Mouse (Mus musculus) neural tube, embryonic 14.5 days (tissue): Measurements from ENCODE around the gene Iqch. TPM values are rescaled to one million over a fixed set of nuclear protein-coding genes. Genes with fewer than 3 reads are reported as not detected.

Experiments
- ATAC-seq: fragments of 200-750 bp; cut with Nextera tagmentation; 2 replicates; pipeline ENCODE4 v1.8.0; 2017; ENCODE audit warnings: low read depth, mild to moderate bottlenecking, moderate TSS enrichment, moderate library complexity
- H3K27ac ChIP-seq: fragments of 300-500 bp; sonication (generic); 2 replicates; pipeline ENCODE4 v1.5.1; 2014; ENCODE audit warnings: low read depth, mild to moderate bottlenecking, control low read depth, low read length, moderate library complexity, mixed read lengths
- H3K27me3 ChIP-seq: fragments of 300-500 bp; sonication (generic); 2 replicates; pipeline ENCODE4 v1.6.1; 2014; ENCODE audit warnings: low read length; ENCODE audit not compliant: control insufficient read depth, insufficient read depth
- H3K36me3 ChIP-seq: fragments of 300-500 bp; sonication (generic); 2 replicates; pipeline ENCODE4 v1.6.1; 2014; ENCODE audit warnings: low read length, mixed read lengths; ENCODE audit not compliant: control insufficient read depth, insufficient read depth
- H3K4me1 ChIP-seq: fragments of 300-500 bp; sonication (generic); 2 replicates; pipeline ENCODE4 v1.6.1; 2014; ENCODE audit warnings: low read length; ENCODE audit not compliant: control insufficient read depth, insufficient read depth
- H3K4me2 ChIP-seq: fragments of 300-500 bp; sonication (generic); 2 replicates; pipeline ENCODE4 v1.6.1; 2014; ENCODE audit warnings: mild to moderate bottlenecking, low read depth, low read length, control low read depth
- H3K4me3 ChIP-seq: fragments of 300-500 bp; sonication (generic); 2 replicates; pipeline ENCODE4 v1.5.1; 2014; ENCODE audit warnings: low read depth, low read length, control low read depth, mixed read lengths
- H3K9ac ChIP-seq: fragments of 300-500 bp; sonication (generic); replicated peaks from 2 replicates; pipeline ENCODE4 v1.6.1; 2014; ENCODE audit warnings: low read depth, mild to moderate bottlenecking, control low read depth, low read length, mixed read lengths
- H3K9me3 ChIP-seq: fragments of 300-500 bp; sonication (generic); 2 replicates; pipeline ENCODE4 v1.6.1; 2016; ENCODE audit warnings: low read length; ENCODE audit not compliant: control insufficient read depth
- WGBS: fragments of 180-500 bp; shearing (Covaris S2); extraction: QIAGEN DNeasy Blood & Tissue Kit; methylation state at CpG from one replicate; pipeline ENCODE4 v1.1.7; 2014; 5-methylcytosine and 5-hydroxymethylcytosine counted together
- polyA plus RNA-seq: library from polyadenylated mRNA; unstranded; fragments of >200 nt; fragmentation: Nextera tagmentation; extraction: Ambion mirVana; gene quantifications from 2 replicates; pipeline ENCODE4 v1.2.1, GENCODE M21; 2014

Iqch gene
- polyA plus RNA-seq, 1 experiment from 2014 or later, result 0.16 TPM

GRCm38 (mm10) chr9:63608006-63608405 lies 5.7 kb upstream of the Iqch start:
- no peak for ATAC-seq
- Histone ChIP-seq H3K4me2 (no peak overlapping the region), H3K27me3 (no peaks in the 10 kb centered on the region), H3K36me3 (no peaks in the 10 kb centered on the region), H3K4me1 (peaks cover 23% of the 10 kb centered on the region), H3K9ac (no peak overlapping the region), H3K27ac (no peak overlapping the region), H3K4me3 (no peak overlapping the region), H3K9me3 (no peaks in the 10 kb centered on the region)
- WGBS, result 85% methylated on average over 6 of the region's 6 CpGs

GRCm38 (mm10) chr9:63606594-63606993 lies 4.3 kb upstream of the Iqch start:
- no peaks in the 10 kb centered on the region for H3K27me3 ChIP-seq
- no peak overlapping the region for H3K9ac ChIP-seq
- H3K4me1 ChIP-seq, result peaks cover 19% of the 10 kb centered on the region; the same call in 1 of the 2 replicates
- H3K36me3 ChIP-seq, result no peaks in the 10 kb centered on the region
- H3K4me2 ChIP-seq, result no peak overlapping the region
- H3K4me3 ChIP-seq, result no peak overlapping the region
- H3K27ac ChIP-seq, result no peak overlapping the region
- WGBS, result 73% methylated on average over 2 of the region's 2 CpGs
- no peak for ATAC-seq
- H3K9me3 ChIP-seq, result no peaks in the 10 kb centered on the region

GRCm38 (mm10) chr9:63603849-63604248 lies 1.6 kb upstream of the Iqch start:
- no peak for ATAC-seq
- Histone ChIP-seq H3K4me2 (peak overlapping the region; percentile 54; the same call in 1 of the 2 replicates), H3K4me3 (no peak overlapping the region; the same call in 1 of the 2 replicates), H3K9me3 (no peaks in the 10 kb centered on the region), H3K9ac (no peak overlapping the region), H3K4me1 (peaks cover 9% of the 10 kb centered on the region; the same call in 1 of the 2 replicates), H3K27me3 (no peaks in the 10 kb centered on the region), H3K36me3 (no peaks in the 10 kb centered on the region), H3K27ac (no peak overlapping the region)
- WGBS, result 66% methylated on average over 6 of the region's 6 CpGs

- Histone ChIP-seq H3K27me3 (no peaks in the 10 kb centered on the region), H3K4me1 (no peaks in the 10 kb centered on the region), H3K4me2 (no peak overlapping the region), H3K27ac (no peak overlapping the region), H3K4me3 (no peak overlapping the region), H3K9ac (no peak overlapping the region), H3K9me3 (no peaks in the 10 kb centered on the region), H3K36me3 (no peaks in the 10 kb centered on the region)
- WGBS, result 76% methylated on average over 9 of the region's 9 CpGs
- ATAC-seq, result no peak
These were observed 5.6 kb downstream of the Iqch start for GRCm38 (mm10) chr9:63596660-63597059.

DNA sequence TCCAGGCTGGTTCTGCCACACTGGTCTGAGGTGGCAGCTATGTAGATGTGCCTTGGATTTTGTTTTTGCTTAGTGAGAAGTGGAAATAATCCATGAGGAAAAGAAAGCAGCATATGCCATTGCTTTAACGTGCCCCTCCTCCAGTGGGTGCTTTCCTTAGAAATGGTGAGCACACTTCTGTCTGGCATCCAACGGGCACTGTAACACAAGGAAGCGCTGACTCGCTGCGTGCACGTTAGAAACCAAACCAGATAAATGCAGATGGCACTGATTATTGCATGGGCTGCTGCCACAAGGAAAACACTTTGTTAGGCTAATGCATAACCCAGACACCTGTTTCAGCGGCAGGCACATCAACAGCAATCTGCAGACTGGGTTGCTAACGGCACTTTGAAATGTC lies 6.6 kb downstream of the Iqch start:
- no peaks in the 10 kb centered on the region for H3K9me3 ChIP-seq
- ATAC-seq, result no peak
- WGBS, result 76% methylated on average over 8 of the region's 8 CpGs

GRCm38 (mm10) chr9:63595032-63595431 lies 7.3 kb downstream of the Iqch start:
- no peaks in the 10 kb centered on the region for H3K4me1 ChIP-seq
- no peak for ATAC-seq
- no peak overlapping the region for H3K27ac ChIP-seq
- no peak overlapping the region for H3K9ac ChIP-seq
- no peaks in the 10 kb centered on the region for H3K36me3 ChIP-seq
- 95% methylated on average over 1 of the region's 1 CpGs for WGBS
- H3K27me3 ChIP-seq, result no peaks in the 10 kb centered on the region
- H3K4me2 ChIP-seq, result no peak overlapping the region
- no peak overlapping the region for H3K4me3 ChIP-seq
- no peaks in the 10 kb centered on the region for H3K9me3 ChIP-seq

More for the DNA sequence above, 6.6 kb downstream of the Iqch start:
- H3K36me3 ChIP-seq, result no peaks in the 10 kb centered on the region
- no peak overlapping the region for H3K9ac ChIP-seq
- no peak overlapping the region for H3K4me2 ChIP-seq
- no peaks in the 10 kb centered on the region for H3K4me1 ChIP-seq
- H3K27me3 ChIP-seq, result no peaks in the 10 kb centered on the region
- H3K4me3 ChIP-seq, result no peak overlapping the region
- no peak overlapping the region for H3K27ac ChIP-seq

GRCm38 (mm10) chr9:63591661-63592256 lies 10.5 kb downstream of the Iqch start:
- ATAC-seq, result no peak
- Histone ChIP-seq H3K27me3 (no peaks in the 10 kb centered on the region), H3K4me1 (no peaks in the 10 kb centered on the region), H3K4me2 (no peak overlapping the region), H3K36me3 (no peaks in the 10 kb centered on the region), H3K9me3 (no peaks in the 10 kb centered on the region; the same call in 1 of the 2 replicates), H3K9ac (no peak overlapping the region), H3K27ac (no peak overlapping the region), H3K4me3 (no peak overlapping the region)
- WGBS, result 88% methylated on average over 8 of the region's 8 CpGs

DNA sequence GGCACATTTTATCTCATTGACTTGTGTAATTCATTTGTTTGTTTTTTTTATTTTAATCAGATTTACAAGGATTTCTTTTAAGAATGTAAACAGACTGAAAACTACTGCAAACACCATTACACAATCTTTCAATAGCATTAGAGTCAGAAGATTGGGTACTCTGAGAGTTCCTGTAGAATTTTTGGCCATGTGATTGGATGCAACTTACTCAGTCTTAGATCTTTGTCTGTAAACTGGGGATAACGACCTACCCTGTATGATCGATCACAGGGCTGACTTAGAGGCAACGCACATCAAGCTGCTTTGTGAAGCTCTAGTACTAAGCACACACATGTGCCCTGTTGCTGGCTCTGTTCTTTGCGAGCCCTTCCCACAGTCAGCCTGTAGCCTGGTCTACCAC lies 11.7 kb downstream of the Iqch start:
- no peaks in the 10 kb centered on the region for H3K4me1 ChIP-seq
- H3K27me3 ChIP-seq, result no peaks in the 10 kb centered on the region
- no peaks in the 10 kb centered on the region for H3K36me3 ChIP-seq
- H3K27ac ChIP-seq, result no peak overlapping the region
- WGBS, result 97% methylated on average over 4 of the region's 4 CpGs
- no peak overlapping the region for H3K4me3 ChIP-seq
- no peak overlapping the region for H3K9ac ChIP-seq
- H3K4me2 ChIP-seq, result no peak overlapping the region
- H3K9me3 ChIP-seq, result no peaks in the 10 kb centered on the region; the same call in 1 of the 2 replicates
- no peak for ATAC-seq

- no peak overlapping the region for H3K4me3 ChIP-seq
These were observed 13.1 kb downstream of the Iqch start for GRCm38 (mm10) chr9:63589209-63589608.

More at GRCm38 (mm10) chr9:63589209-63589608, 13.1 kb downstream of the Iqch start:
- Histone ChIP-seq H3K27ac (no peak overlapping the region), H3K27me3 (no peaks in the 10 kb centered on the region), H3K9ac (no peak overlapping the region), H3K4me2 (no peak overlapping the region), H3K36me3 (no peaks in the 10 kb centered on the region), H3K9me3 (no peaks in the 10 kb centered on the region; the same call in 1 of the 2 replicates), H3K4me1 (no peaks in the 10 kb centered on the region)
- no peak for ATAC-seq
- 55% methylated on average over 6 of the region's 6 CpGs for WGBS
